Mouse (Mus musculus) heart, postnatal 0 days (tissue): ENCODE measurements at regions not wholly inside any gene's neighbourhood (a gene's known extent, or its start where the extent isn't known, plus 50 kb on each side); places are given as distances from the start of the nearest gene placed in this dataset.

Experiments
- CTCF ChIP-seq: IDR thresholded peaks from 2 replicates; pipeline ENCODE4 v1.5.1; 2016; ENCODE audit warnings: antibody characterized with exemption, control low read depth, low read depth
- EP300 ChIP-seq: IDR thresholded peaks from 2 replicates; pipeline ENCODE4 v1.6.1; 2016; ENCODE audit warnings: antibody characterized with exemption, low read depth

DNA sequence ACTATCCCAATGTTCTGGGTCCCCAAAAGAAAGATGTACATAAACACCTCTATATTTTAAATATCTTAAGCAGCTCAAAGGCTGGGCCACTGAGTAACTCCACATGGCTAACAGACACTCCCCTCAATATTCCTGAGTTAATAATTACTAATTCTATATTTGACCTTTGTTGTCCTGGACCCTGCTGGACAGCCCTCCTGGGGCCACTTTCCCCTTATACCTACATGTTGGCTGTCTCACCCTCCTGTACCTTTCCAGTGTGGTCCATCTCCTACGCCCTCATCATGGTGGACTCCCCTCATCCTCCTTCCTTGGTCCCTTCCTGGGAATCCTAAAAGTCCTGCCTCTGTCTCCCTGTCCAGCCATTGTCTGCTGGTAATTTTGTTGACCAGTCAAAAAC is 82.4 kb downstream of the Gm5294 start:
- TF ChIP-seq CTCF, result no peak
- no peak for TF ChIP-seq EP300
